Mouse (Mus musculus): Measurements from ENCODE around the gene Rnf187.

Rnf187 gene

GRCm38 (mm10) chr11:58904410-58904718 lies 34.4 kb downstream of the Rnf187 start:
- in situ Hi-C loops (cut with MboI, MseI): no loop called here

- in situ Hi-C loops (cut with MboI, MseI): no loop called here
These were observed 35.0 kb downstream of the Rnf187 start, which contains the start of gene Zfp39 for GRCm38 (mm10) chr11:58903511-58904409. Gene Zfp39 (minus strand): TSS chr11:58904225.

- in situ Hi-C loops (cut with MboI, MseI): no loop called here
These were observed 37.6 kb downstream of the Rnf187 start for GRCm38 (mm10) chr11:58901080-58901479.

- in situ Hi-C loops (cut with MboI, MseI): no loop called here
These were observed 41.2 kb downstream of the Rnf187 start for GRCm38 (mm10) chr11:58897485-58897884.

- in situ Hi-C loops (cut with MboI, MseI): no loop called here
These were observed 44.3 kb downstream of the Rnf187 start for GRCm38 (mm10) chr11:58894456-58894855.

GRCm38 (mm10) chr11:58890511-58890910 lies 48.2 kb downstream of the Rnf187 start:
- in situ Hi-C loops (cut with MboI, MseI): no loop called here

- in situ Hi-C loops (cut with MboI, MseI): no loop called here
These were observed 55.0 kb downstream of the Rnf187 start for GRCm38 (mm10) chr11:58883756-58884155.
